8 mouse cellular contexts compared by ENCODE assay signal in genomic region chr19:40544856-40545255, GRCm38 (mm10). TPM values are rescaled to one million over a fixed set of nuclear protein-coding genes. Genes with fewer than 3 reads are reported as not detected.
DNase-seq lines count a peak whose midpoint lies in the region; ATAC-seq and TF ChIP-seq lines count a peak whose summit lies in the region.

No protein-coding gene starts in this region.

- no peaks in the 10 kb centered on the region for H3K36me3 ChIP-seq in liver, adult 2 months (ENCODE audit: control insufficient read depth, insufficient read depth, low read length)

- H3K27ac ChIP-seq in liver, adult 2 months (replicated peaks; ENCODE audit: insufficient read depth, low read depth, low read length), result no peak overlapping the region

- peak; percentile 94 for TF ChIP-seq CTCF in liver, adult 2 months (IDR thresholded peaks at IDR 0.05; ENCODE audit: low read depth, low read length)

- DNase-seq in 3T3-L1 (ENCODE audit: low read depth, low spot score) (peak; percentile 81), MEL-GATA-1-ER (ENCODE audit: extremely low read depth, low read depth) (peak; percentile 28)
- peak; percentile 55 for DNase-seq in cerebellum, adult 8-10 months
- peak; percentile 36 to 63 for DNase-seq in kidney, adult 8-10 months
- peak; percentile 60 for DNase-seq in liver, adult 2 months (ENCODE audit: extremely low read depth, low read depth, low spot score)
- DNase-seq in neural tube, embryonic 10.5 days (ENCODE audit: extremely low spot score, low spot score), result peak; percentile 64
- peak; percentile 73 for DNase-seq in thymus, postnatal 0 days (ENCODE audit: low spot score)

- H3K4me1 ChIP-seq in liver, adult 2 months (ENCODE audit: control insufficient read depth, insufficient read depth, low read length), result peaks cover 2% of the 10 kb centered on the region; the same call in 1 of the 2 replicates

- no peak overlapping the region for H3K4me3 ChIP-seq in liver, adult 2 months (ENCODE audit: insufficient read depth, low read depth, low read length)

- no peaks in the 10 kb centered on the region for H3K27me3 ChIP-seq in liver, adult 2 months (ENCODE audit: control insufficient read depth, insufficient read depth, low read length)

- no peaks in the 10 kb centered on the region for H3K79me2 ChIP-seq in liver, adult 2 months (ENCODE audit: control insufficient read depth, insufficient read depth, low read length)

- WGBS in liver, adult 2 months, result 7% methylated on average over 3 of the region's 3 CpGs

- ATAC-seq in frontal cortex, adult (ENCODE audit: low TSS enrichment), result peak; percentile 94

- no peak overlapping the region for H3K9ac ChIP-seq in liver, adult 2 months (ENCODE audit: low read depth, low read length)

- TF ChIP-seq POLR2A in liver, adult 2 months (IDR thresholded peaks at IDR 0.05; ENCODE audit: extremely low read depth, insufficient read depth, low read length), result no peak

RNA-seq across cellular contexts. Expression of gene Sorbs1, which starts 31.3 kb away (rescaled TPM):
- total RNA-seq in liver, adult 2 months (2014; rRNA removed), result 41.0 and 47.2 TPM in 2 replicates
- 10.4 and 12.0 TPM in 2 replicates for polyA plus RNA-seq in liver, adult 2 months (2012; rRNA removed)
- polyA plus RNA-seq in thymus, postnatal 0 days (2015; fragmentation: Nextera tagmentation; extraction: Ambion mirVana), result 15.8 and 16.1 TPM in 2 replicates

RNA-seq across cellular contexts. Expression of gene Aldh18a1, which starts 43.4 kb away (rescaled TPM):
- total RNA-seq in liver, adult 2 months (2014; rRNA removed), result 1.2 and 2.5 TPM in 2 replicates
- 0.27 and 1.1 TPM in 2 replicates for polyA plus RNA-seq in liver, adult 2 months (2012; rRNA removed)
- 28.2 and 36.1 TPM in 2 replicates for polyA plus RNA-seq in thymus, postnatal 0 days (2015; fragmentation: Nextera tagmentation; extraction: Ambion mirVana)

Comparison
In these comparisons a context has a peak if more than half of its experiments do, and no peak if none do; other contexts are left out.
1. DNase-seq: peak in every context shown above with its lines; median percentile 81 in 3T3-L1; 73 in thymus, postnatal 0 days; 64 in neural tube, embryonic 10.5 days; 60 in liver, adult 2 months; 55 in cerebellum, adult 8-10 months; 50 in kidney, adult 8-10 months; 28 in MEL-GATA-1-ER.
2. RNA of gene Aldh18a1, which starts 43.4 kb away (polyA plus RNA-seq): 28.2 to 36.1 TPM in thymus, postnatal 0 days; 0.27 to 1.1 TPM in liver, adult 2 months; every median in the first group is over 10 times any median in the second.